Mouse (Mus musculus): ENCODE measurements around the gene Cmtm3. TPM values are rescaled to one million over a fixed set of nuclear protein-coding genes. Genes with fewer than 3 reads are reported as not detected.
A peak's percentile ranks its signal among the peaks of the same experiment; 100 is the strongest.

The Cmtm3 gene
- total RNA-seq, 1 experiment from 2014 or later: 61.1 TPM

- DNase-seq: no peak
These were observed 41.8 kb downstream of the Cmtm3 start for GRCm38 (mm10) chr8:104380961-104381411.

GRCm38 (mm10) chr8:104383296-104383695 lies 44.1 kb downstream of the Cmtm3 start:
- peak; percentile 22 for DNase-seq

- peak; percentile 55 for DNase-seq
These were observed 44.8 kb downstream of the Cmtm3 start for GRCm38 (mm10) chr8:104383977-104384376.

GRCm38 (mm10) chr8:104386693-104387092 lies 47.5 kb downstream of the Cmtm3 start:
- no peak for DNase-seq

- no peak for DNase-seq
These were observed 48.3 kb downstream of the Cmtm3 start for GRCm38 (mm10) chr8:104387501-104387900.

DNA sequence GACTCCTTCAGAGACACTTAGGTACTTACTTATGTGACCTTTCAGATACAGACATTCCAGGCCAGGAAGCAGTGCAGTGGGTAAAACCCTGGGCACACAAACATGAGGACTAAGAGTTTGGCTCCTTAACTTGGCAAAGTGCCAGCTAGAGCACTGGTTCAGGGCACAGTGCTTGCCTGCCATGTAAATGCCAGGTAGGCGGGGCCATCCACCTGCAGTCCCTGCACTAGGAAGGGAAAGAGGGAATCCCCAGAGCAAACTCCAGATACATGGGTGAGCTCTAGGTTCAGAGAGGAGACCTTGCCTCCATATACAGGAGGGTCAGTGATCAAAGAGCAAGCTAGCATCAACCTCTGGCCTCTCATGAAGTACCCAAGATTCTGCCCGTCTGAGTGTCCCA lies 48.8 kb downstream of the Cmtm3 start:
- DNase-seq: peak; percentile 75

DNA sequence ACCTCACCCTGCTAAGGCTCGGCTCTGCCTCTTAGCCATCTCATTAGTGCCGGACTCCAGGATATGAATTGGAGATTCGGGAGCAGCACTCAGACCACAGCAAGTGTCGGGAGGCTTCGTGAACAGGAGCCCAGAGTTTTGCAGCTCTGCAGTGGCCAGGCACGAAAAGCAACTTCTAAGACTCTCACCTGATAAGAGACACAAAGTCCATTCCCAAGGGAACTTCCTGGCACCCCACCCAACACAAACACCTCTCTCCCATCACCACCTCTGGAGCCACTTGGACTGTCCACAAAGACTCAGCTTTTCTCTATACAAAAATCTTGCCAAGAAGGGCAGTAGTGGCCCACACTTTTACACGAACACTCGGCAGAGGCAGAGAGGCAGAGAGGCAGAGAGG lies 51.0 kb downstream of the Cmtm3 start:
- no peak for DNase-seq

- no peak for DNase-seq
These were observed 53.9 kb downstream of the Cmtm3 start for GRCm38 (mm10) chr8:104393139-104393538.

- DNase-seq: no peak
These were observed 54.6 kb downstream of the Cmtm3 start for GRCm38 (mm10) chr8:104393767-104394166.

DNA sequence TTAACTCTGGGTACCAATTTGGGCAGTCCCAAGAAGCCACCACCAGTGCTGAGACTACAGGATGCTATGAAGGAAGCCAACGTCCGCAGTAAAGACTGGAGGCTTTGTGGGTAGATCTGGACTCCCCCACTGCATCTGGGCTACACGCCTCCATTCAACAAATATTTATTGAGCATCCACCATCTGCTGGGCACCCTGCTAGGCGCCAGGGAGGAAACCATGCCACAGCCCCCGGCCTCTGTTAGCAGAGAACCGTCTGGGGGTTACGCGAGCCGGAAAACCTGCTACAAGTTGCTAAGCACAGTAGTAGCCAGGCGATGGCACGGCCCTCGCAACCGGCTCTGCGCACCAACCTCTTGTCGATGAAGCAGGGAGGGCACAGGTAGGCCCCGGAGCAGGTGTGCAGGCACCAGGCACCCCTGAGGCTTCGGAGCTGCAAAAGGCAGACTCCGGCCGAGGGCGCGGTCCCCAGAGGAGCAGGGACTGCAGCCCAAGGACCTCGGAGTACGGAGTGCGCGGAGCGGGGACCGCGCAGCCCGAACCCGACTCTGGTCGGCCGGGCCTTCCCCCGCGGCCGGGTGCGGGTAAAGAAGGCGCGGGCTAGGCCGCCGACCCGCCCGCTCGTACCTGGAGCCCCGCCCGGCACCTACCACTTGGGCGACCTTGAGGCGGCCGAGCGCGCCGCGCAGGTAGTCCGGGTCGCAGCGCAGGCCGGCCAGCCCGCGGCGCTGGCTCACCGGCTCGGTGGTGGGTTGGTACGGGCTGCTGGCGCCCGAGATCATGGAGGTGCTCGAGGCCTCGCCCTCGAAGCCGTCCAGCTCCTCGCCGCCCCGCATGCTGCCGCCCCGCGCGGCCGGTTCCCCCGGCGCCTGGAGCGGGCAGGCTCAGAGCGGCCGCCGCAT lies 55.8 kb downstream of the Cmtm3 start:
- peak; percentile 63 for DNase-seq

DNA sequence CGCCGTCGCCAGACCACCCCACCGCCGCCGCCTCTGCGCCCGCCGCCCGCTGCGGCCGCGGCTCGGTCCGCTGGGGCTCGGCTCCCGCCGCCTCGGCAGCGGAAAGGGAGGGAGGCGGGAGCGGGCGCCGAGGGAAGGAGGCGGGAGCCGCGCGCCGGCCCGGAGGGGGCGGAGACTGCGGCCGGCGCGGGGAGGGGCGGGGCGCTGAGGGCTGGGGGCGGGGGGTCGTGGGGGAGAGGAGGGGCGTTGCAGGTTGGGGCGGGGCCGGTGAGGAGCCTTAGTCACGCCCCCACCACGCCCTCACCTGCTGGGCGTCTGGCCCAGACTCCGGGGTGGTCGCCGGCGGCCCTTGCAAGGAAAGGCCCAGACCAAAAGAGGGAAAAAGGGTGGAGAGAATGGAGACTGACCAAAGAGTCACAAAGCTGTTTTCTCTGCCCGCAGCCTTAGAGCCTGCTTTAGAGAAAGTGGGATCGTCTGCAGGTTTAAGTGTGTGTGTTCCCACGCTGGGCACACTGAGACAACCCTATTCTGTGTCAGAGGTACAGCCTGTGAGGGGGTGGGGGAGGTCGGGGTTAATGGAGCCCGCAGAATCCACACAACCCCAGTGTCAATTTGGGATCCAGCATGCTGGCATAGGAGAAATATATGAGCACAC lies 56.6 kb downstream of the Cmtm3 start, which contains the start of gene Cmtm4:
TSS of gene Cmtm4 (minus strand) at position 105 of the 655 bp plus-strand sequence.
- peak; percentile 85 for DNase-seq

Other genes with a start within 250 kb of the Cmtm3 start
- gene Cdh5, start 237.8 kb upstream of the Cmtm3 start, total RNA-seq (2021): 137 and 152 TPM in 2 replicates
- gene Bean1, start 169.0 kb upstream of the Cmtm3 start, total RNA-seq (2021): 7.1 and 10.3 TPM in 2 replicates
- gene Tk2, start 90.9 kb upstream of the Cmtm3 start, total RNA-seq (2021): 41.9 and 49.5 TPM in 2 replicates
- gene Cklf, start 88.5 kb upstream of the Cmtm3 start, total RNA-seq (2021): 63.6 and 75.7 TPM in 2 replicates
- 0.33 TPM in 1 of 2 replicates, not detected in the other for gene Cmtm2a, start 46.2 kb upstream of the Cmtm3 start, total RNA-seq (2021)
- gene Gm45711, start 29.3 kb upstream of the Cmtm3 start, total RNA-seq (2021): not detected in 2 replicates
- gene Cmtm1, start 29.3 kb upstream of the Cmtm3 start, total RNA-seq (2021): not detected in 2 replicates
- gene Gm11020, start 17.8 kb upstream of the Cmtm3 start, total RNA-seq (2021): not detected in 2 replicates
- gene Cmtm2b, start 17.2 kb upstream of the Cmtm3 start, total RNA-seq (2021): not detected in 2 replicates
- 36.8 and 40.9 TPM in 2 replicates for gene Cmtm4, start 56.4 kb downstream of the Cmtm3 start, total RNA-seq (2021)
- 93.9 and 128 TPM in 2 replicates for gene Dync1li2, start 103.6 kb downstream of the Cmtm3 start, total RNA-seq (2021)
- 0.23 TPM in 1 of 2 replicates, not detected in the other for gene Terb1, start 170.5 kb downstream of the Cmtm3 start, total RNA-seq (2021)
- 30.2 and 31.1 TPM in 2 replicates for gene Nae1, start 195.2 kb downstream of the Cmtm3 start, total RNA-seq (2021)
- gene Car7, start 195.3 kb downstream of the Cmtm3 start, total RNA-seq (2021): 4.0 and 4.1 TPM in 2 replicates

Data from adrenal gland, postnatal 14 days (tissue).